ENCODE assay signal across 8 mouse cellular contexts in the genomic region with DNA sequence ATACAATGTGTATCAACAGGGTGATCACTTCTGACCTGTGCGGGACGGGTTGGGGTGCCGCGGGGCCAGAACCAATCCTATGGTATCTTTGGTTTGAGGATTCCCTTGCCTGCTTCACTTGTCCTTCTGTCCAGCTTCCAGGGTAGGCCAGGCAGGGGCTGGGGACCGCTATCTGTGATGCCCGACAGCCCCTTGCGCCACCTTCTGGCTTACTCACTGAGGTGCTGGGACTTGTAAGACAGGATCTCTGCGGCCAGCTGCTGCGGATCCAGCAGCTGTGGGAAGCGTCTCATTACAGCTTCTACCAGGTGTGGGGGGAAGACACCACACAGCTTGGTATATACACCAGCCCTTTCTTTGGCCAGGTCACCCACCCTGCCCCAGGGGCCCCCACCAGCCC. TPM values are rescaled to one million over a fixed set of nuclear protein-coding genes. Genes with fewer than 3 reads are reported as not detected.
DNase-seq lines count a peak whose midpoint lies in the region; ATAC-seq and TF ChIP-seq lines count a peak whose summit lies in the region.

No protein-coding gene starts in this region.

- H3K36me3 ChIP-seq in forebrain, embryonic 11.5 days (ENCODE audit: control insufficient read depth, insufficient read depth, low read length) = no peaks in the 10 kb centered on the region
- no peaks in the 10 kb centered on the region for H3K36me3 ChIP-seq in forebrain, embryonic 16.5 days (ENCODE audit: control insufficient read depth, insufficient read depth)
- peaks cover 21% of the 10 kb centered on the region for H3K36me3 ChIP-seq in liver, postnatal 0 days (replicated peaks; ENCODE audit: insufficient read depth, low read length)

- peak; percentile 73 for DNase-seq in forebrain, embryonic 11.5 days (ENCODE audit: low spot score)
- no peak for DNase-seq in liver, postnatal 0 days
- DNase-seq in liver = no peak
- peak; percentile 77 for DNase-seq in embryo, embryonic 10 days (ENCODE audit: low spot score)
- peak; percentile 63 for DNase-seq in retina, postnatal 1 day
- no peak for DNase-seq in ovary, adult 18-20 months (ENCODE audit: low spot score)
- DNase-seq in cerebellum, adult 9-11 months = no peak

- peak; percentile 30 for TF ChIP-seq CTCF in liver, postnatal 0 days (IDR thresholded peaks at IDR 0.05; ENCODE audit: low read depth)

- peaks cover 5% of the 10 kb centered on the region for H3K4me1 ChIP-seq in forebrain, embryonic 11.5 days (replicated peaks; ENCODE audit: control insufficient read depth, insufficient read depth, low read length)
- peaks cover 14% of the 10 kb centered on the region for H3K4me1 ChIP-seq in forebrain, embryonic 16.5 days (replicated peaks; ENCODE audit: control insufficient read depth, insufficient read depth, low read length)
- H3K4me1 ChIP-seq in liver, postnatal 0 days (ENCODE audit: insufficient read depth) = peaks cover 46% of the 10 kb centered on the region

- H3K27me3 ChIP-seq in forebrain, embryonic 11.5 days (ENCODE audit: control insufficient read depth, insufficient read depth, low read length) = no peaks in the 10 kb centered on the region
- no peaks in the 10 kb centered on the region for H3K27me3 ChIP-seq in forebrain, embryonic 16.5 days (replicated peaks; ENCODE audit: control insufficient read depth, insufficient read depth, low read length)
- no peaks in the 10 kb centered on the region for H3K27me3 ChIP-seq in liver, postnatal 0 days (ENCODE audit: insufficient read depth, low read length)

- no peak overlapping the region for H3K4me2 ChIP-seq in forebrain, embryonic 11.5 days (ENCODE audit: low read depth, low read length, severe bottlenecking)
- H3K4me2 ChIP-seq in forebrain, embryonic 16.5 days (ENCODE audit: low read length) = no peak overlapping the region
- no peak overlapping the region for H3K4me2 ChIP-seq in liver, postnatal 0 days (ENCODE audit: low read depth, low read length)

- H3K27ac ChIP-seq in forebrain, embryonic 11.5 days (ENCODE audit: low read depth, low read length) = no peak overlapping the region
- H3K27ac ChIP-seq in forebrain, embryonic 16.5 days (ENCODE audit: low read length) = no peak overlapping the region
- no peak overlapping the region for H3K27ac ChIP-seq in liver, postnatal 0 days (ENCODE audit: low read depth)

- WGBS in forebrain, embryonic 11.5 days = 24% methylated on average over 10 of the region's 10 CpGs
- 31% methylated on average over 10 of the region's 10 CpGs for WGBS in forebrain, embryonic 16.5 days
- WGBS in liver, postnatal 0 days (ENCODE audit: insufficient replicate concordance) = 71% methylated on average over 10 of the region's 10 CpGs

- no peak for TF ChIP-seq EP300 in liver, postnatal 0 days (IDR thresholded peaks at IDR 0.05; ENCODE audit: low read depth)

- no peaks in the 10 kb centered on the region for H3K9me3 ChIP-seq in forebrain, embryonic 11.5 days (ENCODE audit: control insufficient read depth, low read length)
- H3K9me3 ChIP-seq in forebrain, embryonic 16.5 days (ENCODE audit: control insufficient read depth, low read length) = no peaks in the 10 kb centered on the region
- H3K9me3 ChIP-seq in liver, postnatal 0 days (ENCODE audit: low read length) = no peaks in the 10 kb centered on the region

- no peak overlapping the region for H3K9ac ChIP-seq in forebrain, embryonic 11.5 days (ENCODE audit: low read length)
- H3K9ac ChIP-seq in forebrain, embryonic 16.5 days (replicated peaks; ENCODE audit: low read depth, low read length) = no peak overlapping the region
- no peak overlapping the region for H3K9ac ChIP-seq in liver, postnatal 0 days (replicated peaks)

- no peak overlapping the region for H3K4me3 ChIP-seq in forebrain, embryonic 11.5 days (ENCODE audit: low read depth, low read length)
- H3K4me3 ChIP-seq in forebrain, embryonic 16.5 days (replicated peaks; ENCODE audit: low read length) = no peak overlapping the region
- H3K4me3 ChIP-seq in liver, postnatal 0 days (ENCODE audit: low read depth, low read length) = no peak overlapping the region

- no peak for ATAC-seq in forebrain, embryonic 11.5 days (replicated peaks; ENCODE audit: low FRiP score)
- ATAC-seq in forebrain, embryonic 16.5 days = no peak
- ATAC-seq in liver, postnatal 0 days = no peak

RNA-seq across cellular contexts. Expression of gene Zc3h12a, which starts 8.6 kb away (rescaled TPM):
- polyA plus RNA-seq in forebrain, embryonic 11.5 days (2014; fragmentation: Nextera tagmentation; extraction: Ambion mirVana) = 0.16 and 0.57 TPM in 2 replicates
- 0.13 TPM in 1 of 2 replicates, not detected in the other for polyA plus RNA-seq in forebrain, embryonic 16.5 days (2015; fragmentation: Nextera tagmentation; extraction: Ambion mirVana)
- polyA plus RNA-seq in liver, postnatal 0 days (2015; fragmentation: Nextera tagmentation; extraction: Ambion mirVana) = 0.44 and 0.48 TPM in 2 replicates

RNA-seq across cellular contexts. Expression of gene Meaf6, which starts 34.1 kb away (rescaled TPM):
- 109 and 120 TPM in 2 replicates for polyA plus RNA-seq in forebrain, embryonic 11.5 days (2014; fragmentation: Nextera tagmentation; extraction: Ambion mirVana)
- polyA plus RNA-seq in forebrain, embryonic 16.5 days (2015; fragmentation: Nextera tagmentation; extraction: Ambion mirVana) = 148 and 154 TPM in 2 replicates
- polyA plus RNA-seq in liver, postnatal 0 days (2015; fragmentation: Nextera tagmentation; extraction: Ambion mirVana) = 15.2 and 16.3 TPM in 2 replicates

RNA-seq across cellular contexts. Expression of gene Snip1, which starts 52.6 kb away (rescaled TPM):
- polyA plus RNA-seq in forebrain, embryonic 11.5 days (2014; fragmentation: Nextera tagmentation; extraction: Ambion mirVana) = 32.8 and 33.9 TPM in 2 replicates
- polyA plus RNA-seq in forebrain, embryonic 16.5 days (2015; fragmentation: Nextera tagmentation; extraction: Ambion mirVana) = 27.3 and 29.7 TPM in 2 replicates
- 10.7 and 10.8 TPM in 2 replicates for polyA plus RNA-seq in liver, postnatal 0 days (2015; fragmentation: Nextera tagmentation; extraction: Ambion mirVana)

RNA-seq across cellular contexts. Expression of gene Dnali1, which starts 53.6 kb away (rescaled TPM):
- 0.24 and 0.28 TPM in 2 replicates for polyA plus RNA-seq in forebrain, embryonic 11.5 days (2014; fragmentation: Nextera tagmentation; extraction: Ambion mirVana)
- polyA plus RNA-seq in forebrain, embryonic 16.5 days (2015; fragmentation: Nextera tagmentation; extraction: Ambion mirVana) = 0.41 and 0.51 TPM in 2 replicates
- polyA plus RNA-seq in liver, postnatal 0 days (2015; fragmentation: Nextera tagmentation; extraction: Ambion mirVana) = 0.06 TPM in 1 of 2 replicates, not detected in the other

Comparison
In these comparisons a context has a peak if more than half of its experiments do, and no peak if none do; other contexts are left out.
1. DNase-seq: peak in forebrain, embryonic 11.5 days (single experiment), embryo, embryonic 10 days (single experiment) and retina, postnatal 1 day (single experiment); none in liver, postnatal 0 days (single experiment), liver (single experiment), ovary, adult 18-20 months (single experiment) and cerebellum, adult 9-11 months (single experiment).